Mouse (Mus musculus): ENCODE data around the gene Gm16181. TPM values are rescaled to one million over a fixed set of nuclear protein-coding genes. Genes with fewer than 3 reads are reported as not detected.
A peak's percentile ranks its signal among the peaks of the same experiment; 100 is the strongest.

Gm16181 gene
- not detected in 2 replicates for polyA plus RNA-seq (2012; rRNA removed)

- TF ChIP-seq CTCF (IDR thresholded peaks at IDR 0.05; ENCODE audit: borderline replicate concordance, extremely low read depth, insufficient read depth, insufficient read length): no peak
- no peak for TF ChIP-seq POLR2A (IDR thresholded peaks at IDR 0.05; ENCODE audit: borderline replicate concordance, extremely low read depth, insufficient read depth, insufficient read length, poor library complexity, severe bottlenecking)
- DNase-seq (ENCODE audit: low read depth): no peak
Measured at GRCm38 (mm10) chr17:35220156-35220952, at the start of gene Gm16181. TSS of gene Gm16181 (plus strand) at chr17:35220834.

DNA sequence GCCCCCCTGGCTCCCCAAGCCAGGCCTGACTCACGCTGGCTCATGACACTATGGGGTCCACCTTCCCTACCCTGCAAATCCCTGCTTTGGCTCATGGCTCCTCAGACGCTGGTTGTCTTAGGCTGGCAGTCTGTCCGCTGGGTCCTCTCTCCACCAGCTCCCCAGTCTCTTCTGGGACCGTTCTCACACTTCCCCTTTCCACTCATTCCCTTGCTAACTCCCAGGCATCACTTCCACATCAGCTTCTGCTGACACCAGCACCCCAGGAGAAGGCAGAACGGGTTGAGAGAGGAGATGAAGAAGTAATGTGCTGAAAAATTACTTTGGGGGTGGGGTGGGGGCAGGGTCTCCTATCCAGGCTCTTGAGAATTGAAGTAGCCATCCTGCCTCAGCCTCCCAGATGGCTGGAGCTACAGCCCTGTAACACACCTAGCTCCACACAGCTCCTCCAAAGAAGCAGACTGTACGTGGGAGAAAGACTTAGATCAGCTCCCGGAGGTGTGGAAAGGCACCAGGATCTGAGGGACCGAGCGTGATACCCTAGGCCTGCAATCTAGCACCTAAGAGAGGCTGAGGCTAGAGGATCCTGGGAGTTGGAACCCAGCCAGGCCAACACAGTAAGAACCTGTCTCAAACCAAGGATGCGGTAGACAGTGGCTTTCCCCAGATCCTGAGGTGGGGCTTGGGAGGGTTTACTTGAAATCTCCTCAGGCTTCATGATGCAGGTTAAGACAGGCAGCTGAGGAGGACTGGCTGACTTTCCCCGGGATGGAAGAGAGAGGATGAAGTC lies 48.0 kb upstream of the Gm16181 start:
- DNase-seq (ENCODE audit: low read depth): no peak
- TF ChIP-seq POLR2A (IDR thresholded peaks at IDR 0.05; ENCODE audit: borderline replicate concordance, extremely low read depth, insufficient read depth, insufficient read length, poor library complexity, severe bottlenecking) (no peak), CTCF (IDR thresholded peaks at IDR 0.05; ENCODE audit: borderline replicate concordance, extremely low read depth, insufficient read depth, insufficient read length) (no peak)

- no peak for TF ChIP-seq POLR2A (IDR thresholded peaks at IDR 0.05; ENCODE audit: borderline replicate concordance, extremely low read depth, insufficient read depth, insufficient read length, poor library complexity, severe bottlenecking)
- TF ChIP-seq CTCF (IDR thresholded peaks at IDR 0.05; ENCODE audit: borderline replicate concordance, extremely low read depth, insufficient read depth, insufficient read length): no peak
- DNase-seq (ENCODE audit: low read depth): no peak
Measured at GRCm38 (mm10) chr17:35173329-35173728, 47.3 kb upstream of the Gm16181 start.

DNA sequence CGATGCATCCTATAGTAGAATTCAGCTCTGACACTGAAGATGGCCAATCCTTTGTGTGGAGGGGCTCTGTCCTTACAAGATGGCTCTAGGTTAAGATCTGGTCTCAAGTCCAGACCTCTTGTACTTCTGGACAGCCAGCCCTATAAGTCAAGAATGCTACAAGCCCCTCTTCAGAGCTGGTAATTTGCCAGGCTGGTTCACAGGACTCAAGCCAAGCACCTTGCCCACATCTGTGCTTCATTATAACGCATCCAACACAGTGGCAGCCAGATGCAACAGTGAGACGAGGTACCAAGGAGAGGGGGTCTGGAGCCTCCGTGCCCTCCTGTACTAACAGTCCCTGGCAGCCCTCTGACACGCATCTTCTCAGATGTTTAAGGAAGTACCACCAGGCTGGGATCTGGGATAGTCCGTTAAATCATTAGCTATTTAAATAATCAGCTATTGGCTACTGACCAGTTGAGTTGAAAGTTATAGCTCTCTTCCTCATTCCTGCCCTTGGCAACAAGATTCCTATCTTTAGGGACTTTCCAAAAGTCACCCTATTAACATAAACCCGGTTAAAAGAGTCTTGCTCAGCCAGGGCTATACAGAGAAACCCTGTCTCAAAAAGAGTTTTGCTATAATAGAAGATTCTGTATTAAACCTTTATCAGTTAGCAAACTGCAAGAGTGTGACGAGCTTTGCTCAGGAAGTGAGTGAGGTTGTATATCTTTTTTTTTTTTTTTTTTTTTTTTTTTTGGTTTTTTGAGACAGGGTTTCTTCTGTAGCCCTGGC lies 46.2 kb upstream of the Gm16181 start:
- TF ChIP-seq POLR2A (IDR thresholded peaks at IDR 0.05; ENCODE audit: borderline replicate concordance, extremely low read depth, insufficient read depth, insufficient read length, poor library complexity, severe bottlenecking): no peak
- no peak for TF ChIP-seq CTCF (IDR thresholded peaks at IDR 0.05; ENCODE audit: borderline replicate concordance, extremely low read depth, insufficient read depth, insufficient read length)
- no peak for DNase-seq (ENCODE audit: low read depth)

DNA sequence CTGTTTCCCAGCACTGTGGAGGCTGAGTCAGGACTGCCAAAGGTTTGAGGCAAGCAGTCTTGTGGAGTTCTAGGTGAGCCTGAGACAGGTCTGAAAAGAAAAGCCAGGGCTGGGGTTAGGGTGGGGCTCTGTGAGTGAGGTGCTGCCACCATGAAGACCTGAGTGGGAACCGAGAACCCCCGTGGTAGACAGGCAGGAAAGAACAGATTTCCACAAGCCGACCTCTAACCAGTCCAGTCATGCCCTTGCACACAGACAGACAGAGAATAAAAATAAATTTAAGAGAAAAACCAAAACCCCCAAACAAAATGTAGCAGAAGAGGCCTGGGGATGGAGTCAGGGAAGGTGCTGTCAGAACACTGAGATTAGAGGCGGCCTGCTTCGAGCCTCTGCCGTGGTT lies 45.3 kb upstream of the Gm16181 start:
- TF ChIP-seq CTCF (IDR thresholded peaks at IDR 0.05; ENCODE audit: borderline replicate concordance, extremely low read depth, insufficient read depth, insufficient read length): no peak
- TF ChIP-seq POLR2A (IDR thresholded peaks at IDR 0.05; ENCODE audit: borderline replicate concordance, extremely low read depth, insufficient read depth, insufficient read length, poor library complexity, severe bottlenecking): no peak
- DNase-seq (ENCODE audit: low read depth): no peak

GRCm38 (mm10) chr17:35175968-35176367 lies 44.7 kb upstream of the Gm16181 start, which contains the start of gene Aif1:
TSS of gene Aif1 (minus strand) at chr17:35176068.
- TF ChIP-seq POLR2A (IDR thresholded peaks at IDR 0.05; ENCODE audit: borderline replicate concordance, extremely low read depth, insufficient read depth, insufficient read length, poor library complexity, severe bottlenecking): no peak
- TF ChIP-seq CTCF (IDR thresholded peaks at IDR 0.05; ENCODE audit: borderline replicate concordance, extremely low read depth, insufficient read depth, insufficient read length): no peak
- no peak for DNase-seq (ENCODE audit: low read depth)

- DNase-seq (ENCODE audit: low read depth): peak; percentile 76
- TF ChIP-seq POLR2A (IDR thresholded peaks at IDR 0.05; ENCODE audit: borderline replicate concordance, extremely low read depth, insufficient read depth, insufficient read length, poor library complexity, severe bottlenecking): no peak
- peak; percentile 87 for TF ChIP-seq CTCF (IDR thresholded peaks at IDR 0.05; ENCODE audit: borderline replicate concordance, extremely low read depth, insufficient read depth, insufficient read length)
Measured at GRCm38 (mm10) chr17:35178528-35178927, 42.1 kb upstream of the Gm16181 start.

- TF ChIP-seq POLR2A (IDR thresholded peaks at IDR 0.05; ENCODE audit: borderline replicate concordance, extremely low read depth, insufficient read depth, insufficient read length, poor library complexity, severe bottlenecking) (no peak), CTCF (IDR thresholded peaks at IDR 0.05; ENCODE audit: borderline replicate concordance, extremely low read depth, insufficient read depth, insufficient read length) (no peak)
- DNase-seq (ENCODE audit: low read depth): no peak
Measured at GRCm38 (mm10) chr17:35180093-35180492, 40.5 kb upstream of the Gm16181 start.

- DNase-seq (ENCODE audit: low read depth): peak; percentile 71
- TF ChIP-seq POLR2A (IDR thresholded peaks at IDR 0.05; ENCODE audit: borderline replicate concordance, extremely low read depth, insufficient read depth, insufficient read length, poor library complexity, severe bottlenecking) (no peak), CTCF (IDR thresholded peaks at IDR 0.05; ENCODE audit: borderline replicate concordance, extremely low read depth, insufficient read depth, insufficient read length) (no peak)
Measured at GRCm38 (mm10) chr17:35185639-35186611, 34.7 kb upstream of the Gm16181 start.

GRCm38 (mm10) chr17:35186681-35187080 lies 34.0 kb upstream of the Gm16181 start:
- peak; percentile 18 for DNase-seq (ENCODE audit: low read depth)
- TF ChIP-seq CTCF (IDR thresholded peaks at IDR 0.05; ENCODE audit: borderline replicate concordance, extremely low read depth, insufficient read depth, insufficient read length): no peak
- no peak for TF ChIP-seq POLR2A (IDR thresholded peaks at IDR 0.05; ENCODE audit: borderline replicate concordance, extremely low read depth, insufficient read depth, insufficient read length, poor library complexity, severe bottlenecking)

Measured in brain, embryonic 14.5 days (tissue).